Mouse (Mus musculus): Measurements from ENCODE around the gene Ap1s2. TPM values are rescaled to one million over a fixed set of nuclear protein-coding genes. Genes with fewer than 3 reads are reported as not detected.
A peak's percentile ranks its signal among the peaks of the same experiment; 100 is the strongest.

Gene Ap1s2
- total and polyA plus RNA-seq, 2 experiments from 2014 or later = 12.0 to 16.0 TPM

GRCm38 (mm10) chrX:163944381-163944780 lies 35.6 kb downstream of the Ap1s2 start:
- no peak overlapping the region for H3K4me3 ChIP-seq (ENCODE audit: low read depth, low read length)
- no peak overlapping the region for H3K9ac ChIP-seq (replicated peaks; ENCODE audit: low read depth, low read length)
- ATAC-seq (ENCODE audit: insufficient read depth, low read depth) (no peak), DNase-seq (ENCODE audit: low spot score) (no peak)
- no peaks in the 10 kb centered on the region for H3K27me3 ChIP-seq (ENCODE audit: control insufficient read depth, insufficient read depth, low read length)
- no peaks in the 10 kb centered on the region for H3K4me1 ChIP-seq (ENCODE audit: control insufficient read depth, insufficient read depth)
- no peak overlapping the region for H3K4me2 ChIP-seq (ENCODE audit: low read depth, low read length)
- no peak overlapping the region for H3K27ac ChIP-seq (ENCODE audit: low read depth)
- 86% methylated on average over 3 of the region's 3 CpGs for WGBS
- H3K36me3 ChIP-seq (replicated peaks; ENCODE audit: control insufficient read depth, insufficient read depth, low read length) = peaks cover 52% of the 10 kb centered on the region
- H3K9me3 ChIP-seq (replicated peaks; ENCODE audit: control insufficient read depth, low read length) = no peaks in the 10 kb centered on the region
- TF ChIP-seq CTCF (IDR thresholded peaks at IDR 0.05; ENCODE audit: low read depth) (no peak), EP300 (IDR thresholded peaks at IDR 0.05; ENCODE audit: low read depth) (no peak)

DNA sequence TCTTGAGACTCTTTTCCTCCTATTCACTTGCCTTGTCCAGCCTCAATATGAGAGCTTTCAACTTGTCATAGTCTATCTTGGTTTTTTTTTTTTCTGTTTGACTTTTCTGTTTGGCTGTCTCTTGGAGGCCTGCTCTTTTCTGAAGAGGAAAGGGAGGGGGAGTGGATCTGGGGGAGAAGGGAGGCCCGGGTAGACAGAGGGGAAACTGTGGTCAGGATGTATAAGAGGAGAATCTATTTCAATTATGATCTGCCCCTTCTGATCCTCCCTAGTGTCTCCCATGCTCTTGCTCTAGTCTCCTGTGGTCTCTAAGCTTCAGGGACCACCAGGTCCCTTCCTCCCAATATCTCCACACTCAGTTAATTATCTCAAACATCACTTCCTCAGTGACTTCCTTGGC lies 42.8 kb downstream of the Ap1s2 start:
- Histone ChIP-seq H3K4me1 (ENCODE audit: control insufficient read depth, insufficient read depth) (no peaks in the 10 kb centered on the region), H3K9me3 (replicated peaks; ENCODE audit: control insufficient read depth, low read length) (no peaks in the 10 kb centered on the region), H3K9ac (replicated peaks; ENCODE audit: low read depth, low read length) (no peak overlapping the region), H3K27ac (ENCODE audit: low read depth) (no peak overlapping the region), H3K4me2 (ENCODE audit: low read depth, low read length) (no peak overlapping the region), H3K36me3 (replicated peaks; ENCODE audit: control insufficient read depth, insufficient read depth, low read length) (peaks cover 50% of the 10 kb centered on the region), H3K4me3 (ENCODE audit: low read depth, low read length) (no peak overlapping the region), H3K27me3 (ENCODE audit: control insufficient read depth, insufficient read depth, low read length) (no peaks in the 10 kb centered on the region)
- ATAC-seq (ENCODE audit: insufficient read depth, low read depth) = no peak
- TF ChIP-seq CTCF (IDR thresholded peaks at IDR 0.05; ENCODE audit: low read depth) = no peak
- no peak for TF ChIP-seq EP300 (IDR thresholded peaks at IDR 0.05; ENCODE audit: low read depth)
- DNase-seq (ENCODE audit: low spot score) = no peak
- 63% methylated on average over 1 of the region's 1 CpGs for WGBS

DNA sequence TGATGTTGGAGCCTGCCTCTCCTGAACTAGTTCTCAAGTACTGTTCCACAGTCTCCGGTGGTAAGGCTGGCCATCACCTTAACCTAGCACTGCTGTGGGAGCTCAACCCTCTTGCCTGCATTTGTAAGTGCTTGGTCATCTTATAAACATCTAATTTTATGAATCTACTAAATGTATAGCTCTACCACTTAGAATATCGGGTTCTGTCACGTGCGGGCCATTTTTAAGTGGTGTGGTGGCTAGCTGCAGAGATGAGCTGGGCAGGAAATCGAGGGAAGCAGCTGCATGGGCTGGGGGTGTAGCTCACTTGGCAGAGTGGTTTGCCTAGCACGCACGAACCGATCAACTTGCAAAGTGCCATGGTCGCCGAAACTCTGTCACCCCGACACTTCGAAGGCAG lies 48.6 kb downstream of the Ap1s2 start:
- Histone ChIP-seq H3K4me2 (ENCODE audit: low read depth, low read length) (peak overlapping the region; percentile 64), H3K27ac (ENCODE audit: low read depth) (peak overlapping the region; percentile 99), H3K4me3 (ENCODE audit: low read depth, low read length) (peak overlapping the region; percentile 81), H3K27me3 (ENCODE audit: control insufficient read depth, insufficient read depth, low read length) (no peaks in the 10 kb centered on the region), H3K36me3 (replicated peaks; ENCODE audit: control insufficient read depth, insufficient read depth, low read length) (peaks cover 24% of the 10 kb centered on the region), H3K9ac (replicated peaks; ENCODE audit: low read depth, low read length) (peak overlapping the region; percentile 82; the same call in 1 of the 2 replicates), H3K4me1 (ENCODE audit: control insufficient read depth, insufficient read depth) (no peaks in the 10 kb centered on the region), H3K9me3 (replicated peaks; ENCODE audit: control insufficient read depth, low read length) (no peaks in the 10 kb centered on the region)
- TF ChIP-seq CTCF (IDR thresholded peaks at IDR 0.05; ENCODE audit: low read depth) (no peak), EP300 (IDR thresholded peaks at IDR 0.05; ENCODE audit: low read depth) (no peak)
- 25% methylated on average over 12 of the region's 12 CpGs for WGBS
- ATAC-seq (ENCODE audit: insufficient read depth, low read depth) = no peak
- DNase-seq (ENCODE audit: low spot score) = no peak

GRCm38 (mm10) chrX:163957803-163958466 lies 49.1 kb downstream of the Ap1s2 start:
- peak overlapping the region; percentile 82 for H3K9ac ChIP-seq (replicated peaks; ENCODE audit: low read depth, low read length)
- TF ChIP-seq EP300 (IDR thresholded peaks at IDR 0.05; ENCODE audit: low read depth) (no peak), CTCF (IDR thresholded peaks at IDR 0.05; ENCODE audit: low read depth) (no peak)
- peak overlapping the region; percentile 81 for H3K4me3 ChIP-seq (ENCODE audit: low read depth, low read length)

DNA sequence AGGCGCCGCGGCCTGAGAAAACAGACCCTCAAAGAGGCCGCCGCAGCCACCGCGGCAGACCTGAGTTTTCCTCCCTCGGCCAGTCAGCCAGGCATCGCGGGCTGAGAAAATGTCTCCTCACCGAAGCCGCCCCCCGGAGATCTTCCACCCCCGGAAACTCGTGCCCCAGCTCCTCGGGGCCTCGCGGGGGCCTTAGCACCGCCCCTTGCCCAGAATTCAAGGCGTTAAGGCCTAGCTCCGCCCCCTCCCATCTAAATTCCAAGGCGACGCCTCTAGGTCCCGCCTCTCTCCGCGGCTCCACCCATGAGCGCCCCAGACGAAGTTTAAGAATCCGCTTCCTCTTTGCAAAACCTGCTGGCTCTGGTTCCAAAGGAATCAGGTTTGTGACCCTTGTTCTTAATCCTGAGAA lies 49.7 kb downstream of the Ap1s2 start, which contains the start of gene Zrsr2:
Zrsr2 (minus strand) TSS at position 195 of the 409 bp plus-strand sequence.
- H3K27me3 ChIP-seq (ENCODE audit: control insufficient read depth, insufficient read depth, low read length) = no peaks in the 10 kb centered on the region
- no peaks in the 10 kb centered on the region for H3K9me3 ChIP-seq (replicated peaks; ENCODE audit: control insufficient read depth, low read length)
- peak within 1 kb of the TSS; percentile 81 for H3K4me3 ChIP-seq (ENCODE audit: low read depth, low read length)
- TF ChIP-seq EP300 (IDR thresholded peaks at IDR 0.05; ENCODE audit: low read depth) = no peak
- no peak for TF ChIP-seq CTCF (IDR thresholded peaks at IDR 0.05; ENCODE audit: low read depth)
- DNase-seq (ENCODE audit: low spot score) (peak; percentile 88), ATAC-seq (ENCODE audit: insufficient read depth, low read depth) (peak; percentile 96)
- 10% methylated on average over 28 of the region's 29 CpGs for WGBS
- H3K9ac ChIP-seq (replicated peaks; ENCODE audit: low read depth, low read length) = peak within 1 kb of the TSS; percentile 82
- peaks cover 17% of the 10 kb centered on the region for H3K36me3 ChIP-seq (replicated peaks; ENCODE audit: control insufficient read depth, insufficient read depth, low read length)
- H3K4me2 ChIP-seq (ENCODE audit: low read depth, low read length) = peak within 1 kb of the TSS; percentile 64
- H3K27ac ChIP-seq (ENCODE audit: low read depth) = peak within 1 kb of the TSS; percentile 99
- H3K4me1 ChIP-seq (ENCODE audit: control insufficient read depth, insufficient read depth) = no peaks in the 10 kb centered on the region

More at GRCm38 (mm10) chrX:163957803-163958466, 49.1 kb downstream of the Ap1s2 start:
- 20% methylated on average over 45 of the region's 67 CpGs for WGBS
- ATAC-seq (ENCODE audit: insufficient read depth, low read depth) = peak; percentile 90
- Histone ChIP-seq H3K4me2 (ENCODE audit: low read depth, low read length) (peak overlapping the region; percentile 64), H3K36me3 (replicated peaks; ENCODE audit: control insufficient read depth, insufficient read depth, low read length) (peaks cover 22% of the 10 kb centered on the region), H3K27me3 (ENCODE audit: control insufficient read depth, insufficient read depth, low read length) (no peaks in the 10 kb centered on the region), H3K9me3 (replicated peaks; ENCODE audit: control insufficient read depth, low read length) (no peaks in the 10 kb centered on the region), H3K27ac (ENCODE audit: low read depth) (peak overlapping the region; percentile 99), H3K4me1 (ENCODE audit: control insufficient read depth, insufficient read depth) (no peaks in the 10 kb centered on the region)
- DNase-seq (ENCODE audit: low spot score) = peak; percentile 30

Data from heart, postnatal 0 days (tissue).